Mouse (Mus musculus) stomach, embryonic 16.5 days (tissue): Measurements from ENCODE around the gene Dner. TPM values are rescaled to one million over a fixed set of nuclear protein-coding genes. Genes with fewer than 3 reads are reported as not detected.
"Not testable (repeated sequence)": the region's sequence is repeated elsewhere in the genome, so short reads cannot be mapped to it uniquely, and the experiment has no call there.

Experiments used
- ATAC-seq: fragments of 200-750 bp; cut with Nextera tagmentation; 2 replicates; pipeline ENCODE4 v1.8.0; 2017; ENCODE audit warnings: moderate number of reproducible peaks, moderate TSS enrichment; ENCODE audit not compliant: insufficient read depth, low FRiP score
- H3K27ac ChIP-seq: fragments of 300-500 bp; sonication (generic); 2 replicates; pipeline ENCODE4 v1.5.1; 2014; ENCODE audit warnings: low read length
- H3K27me3 ChIP-seq: fragments of 300-500 bp; sonication (generic); 2 replicates; pipeline ENCODE4 v1.6.1; 2014; ENCODE audit warnings: low read length, control low read depth, mixed read lengths; ENCODE audit not compliant: control insufficient read depth, insufficient read depth
- H3K36me3 ChIP-seq: fragments of 300-500 bp; sonication (generic); 2 replicates; pipeline ENCODE4 v1.6.1; 2014; ENCODE audit warnings: low read length; ENCODE audit not compliant: control insufficient read depth, insufficient read depth
- H3K4me1 ChIP-seq: fragments of 300-500 bp; sonication (generic); 2 replicates; pipeline ENCODE4 v1.6.1; 2014; ENCODE audit warnings: low read length, control low read depth, mixed read lengths; ENCODE audit not compliant: control insufficient read depth, insufficient read depth
- H3K4me2 ChIP-seq: fragments of 300-500 bp; sonication (generic); 2 replicates; pipeline ENCODE4 v1.6.1; 2014; ENCODE audit warnings: low read depth, low read length, mixed read lengths
- H3K4me3 ChIP-seq: fragments of 300-500 bp; sonication (generic); replicated peaks from 2 replicates; pipeline ENCODE4 v1.5.1; 2014; ENCODE audit warnings: mild to moderate bottlenecking, low read length
- H3K9ac ChIP-seq: fragments of 300-500 bp; sonication (generic); 2 replicates; pipeline ENCODE4 v1.6.1; 2014; ENCODE audit warnings: low read length
- H3K9me3 ChIP-seq: fragments of 300-500 bp; sonication (generic); replicated peaks from 2 replicates; pipeline ENCODE4 v1.6.1; 2016; ENCODE audit warnings: low read length, control low read depth; ENCODE audit not compliant: control insufficient read depth
- WGBS: fragments of 180-500 bp; shearing (Covaris S2); extraction: QIAGEN DNeasy Blood & Tissue Kit; methylation state at CpG from one replicate; pipeline ENCODE4 v1.1.7; 2014; 5-methylcytosine and 5-hydroxymethylcytosine counted together
- microRNA-seq: library from miRNA; unstranded; fragments of <30 nt; microRNA quantifications from one replicate; pipeline ENCODE4, GENCODE M21; 2016
- polyA plus RNA-seq: library from polyadenylated mRNA; unstranded; fragments of >200 nt; fragmentation: Nextera tagmentation; extraction: Ambion mirVana; gene quantifications from 2 replicates; pipeline ENCODE4 v1.2.1, GENCODE M21; 2015

Dner gene
- polyA plus RNA-seq, 1 experiment from 2014 or later, result 3.2 TPM

GRCm38 (mm10) chr1:84332797-84333196 lies 363.2 kb downstream of the Dner start:
- H3K4me1 ChIP-seq, H3K36me3 ChIP-seq, H3K4me3 ChIP-seq, H3K9me3 ChIP-seq, ATAC-seq, H3K9ac ChIP-seq, H3K4me2 ChIP-seq, H3K27ac ChIP-seq, H3K27me3 ChIP-seq: not testable (repeated sequence)
- WGBS, result 68% methylated on average over 3 of the region's 3 CpGs

GRCm38 (mm10) chr1:84331861-84332260 lies 364.2 kb downstream of the Dner start:
- H3K27me3 ChIP-seq, ATAC-seq, H3K27ac ChIP-seq, H3K9ac ChIP-seq, H3K4me2 ChIP-seq, H3K4me1 ChIP-seq, H3K36me3 ChIP-seq, H3K9me3 ChIP-seq, H3K4me3 ChIP-seq: not testable (repeated sequence)
- 84% methylated on average over 11 of the region's 12 CpGs for WGBS

GRCm38 (mm10) chr1:84325309-84325708 lies 370.7 kb downstream of the Dner start:
- ATAC-seq, result no peak
- H3K27me3 ChIP-seq, result no peaks in the 10 kb centered on the region
- no peaks in the 10 kb centered on the region for H3K9me3 ChIP-seq
- H3K4me1 ChIP-seq, result no peaks in the 10 kb centered on the region
- no peak overlapping the region for H3K4me3 ChIP-seq
- no peaks in the 10 kb centered on the region for H3K36me3 ChIP-seq
- no peak overlapping the region for H3K4me2 ChIP-seq
- no peak overlapping the region for H3K27ac ChIP-seq
- 37% methylated on average over 3 of the region's 3 CpGs for WGBS
- H3K9ac ChIP-seq, result no peak overlapping the region

- ATAC-seq, result no peak
- Histone ChIP-seq H3K9ac (no peak overlapping the region), H3K4me2 (no peak overlapping the region), H3K27me3 (no peaks in the 10 kb centered on the region), H3K36me3 (no peaks in the 10 kb centered on the region), H3K4me1 (no peaks in the 10 kb centered on the region), H3K4me3 (no peak overlapping the region), H3K9me3 (no peaks in the 10 kb centered on the region), H3K27ac (no peak overlapping the region)
- 58% methylated on average over 4 of the region's 4 CpGs for WGBS
Measured at GRCm38 (mm10) chr1:84321327-84321726, 374.7 kb downstream of the Dner start.

Small RNAs within 50 kb of the gene (microRNA-seq; reads per million reads assigned to microRNA genes)
- 3.3 reads per million, percentile 19 among the genes with 10 or more reads in this experiment for gene Mir5126

Other genes with a start within 250 kb of the Dner start
- gene Fbxo36, start 143.6 kb upstream of the Dner start, polyA plus RNA-seq, result 9.1 and 9.8 TPM in 2 replicates
- gene Trip12, start 144.3 kb upstream of the Dner start, polyA plus RNA-seq, result 58.1 and 61.1 TPM in 2 replicates
- 0.24 and 0.27 TPM in 2 replicates for gene Slc16a14, start 238.9 kb upstream of the Dner start, polyA plus RNA-seq